Mouse (Mus musculus) gastrocnemius, postnatal 36 days (tissue): ENCODE data around the gene Ceacam10. TPM values are rescaled to one million over a fixed set of nuclear protein-coding genes. Genes with fewer than 3 reads are reported as not detected.

Experiments
- total RNA-seq, 2 experiments: library from RNA; stranded (reverse); gene quantifications; 2 replicates each; pipeline ENCODE4 v1.2.3; 2021

Gene Ceacam10
- total RNA-seq, 2 experiments from 2014 or later, result not detected

Other genes with a start within 250 kb of the Ceacam10 start
- 10 to 100 TPM; 10.7 to 10.9 TPM for gene Irgq, start 246.5 kb upstream of the Ceacam10 start, total RNA-seq
- gene Pinlyp, start 231.1 kb upstream of the Ceacam10 start, total RNA-seq, result not detected
- gene Xrcc1, start 230.9 kb upstream of the Ceacam10 start, total RNA-seq, result 10 to 100 TPM; 17.1 to 21.4 TPM
- 10 to 100 TPM; 23.0 to 24.2 TPM for gene Ethe1, start 189.7 kb upstream of the Ceacam10 start, total RNA-seq
- gene Zfp575, start 189.6 kb upstream of the Ceacam10 start, total RNA-seq, result under 1 TPM in 1 of 2 experiments, not detected in 1; 0.18 TPM
- gene Phldb3, start 166.4 kb upstream of the Ceacam10 start, total RNA-seq, result under 1 TPM; 0.30 to 0.66 TPM
- gene Lypd3, start 140.7 kb upstream of the Ceacam10 start, total RNA-seq, result not detected
- not detected for gene Tex101, start 100.5 kb upstream of the Ceacam10 start, total RNA-seq
- not detected for gene BC049730, start 68.0 kb upstream of the Ceacam10 start, total RNA-seq
- gene Gm4763, start 50.3 kb upstream of the Ceacam10 start, total RNA-seq, result not detected
- gene Cd177, start 16.9 kb upstream of the Ceacam10 start, total RNA-seq, result not detected
- not detected for gene Gm9844, start 85.0 kb downstream of the Ceacam10 start, total RNA-seq
- not detected for gene Lypd4, start 92.7 kb downstream of the Ceacam10 start, total RNA-seq
- not detected for gene Dmrtc2, start 92.9 kb downstream of the Ceacam10 start, total RNA-seq
- gene Rps19, start 107.2 kb downstream of the Ceacam10 start, total RNA-seq, result 100 to 1,000 TPM; 283 to 298 TPM
- gene Cd79a, start 120.2 kb downstream of the Ceacam10 start, total RNA-seq, result under 1 TPM in 1 of 2 experiments, not detected in 1; 0.23 TPM
- gene Arhgef1, start 125.7 kb downstream of the Ceacam10 start, total RNA-seq, result 10 to 100 TPM; 28.6 to 31.6 TPM
- not detected for gene Gm4881, start 167.3 kb downstream of the Ceacam10 start, total RNA-seq
- gene Rabac1, start 195.5 kb downstream of the Ceacam10 start, total RNA-seq, result 100 to 1,000 TPM; 188 to 189 TPM
- gene Atp1a3, start 228.8 kb downstream of the Ceacam10 start, total RNA-seq, result under 1 TPM; 0.08 to 0.15 TPM